Mouse (Mus musculus) heart, embryonic 16.5 days (tissue): ENCODE data around the gene Gfi1. TPM values are rescaled to one million over a fixed set of nuclear protein-coding genes. Genes with fewer than 3 reads are reported as not detected.

Experiments
- ATAC-seq: fragments of 200-750 bp; cut with Nextera tagmentation; replicated peaks from 2 replicates; pipeline ENCODE4 v1.8.0; 2017; ENCODE audit warnings: moderate number of reproducible peaks; ENCODE audit not compliant: insufficient read depth, low FRiP score; ENCODE audit errors: extremely low read depth
- H3K27ac ChIP-seq: fragments of 300-500 bp; sonication (generic); 2 replicates; pipeline ENCODE4 v1.5.1; 2014; ENCODE audit warnings: mild to moderate bottlenecking, low read length, control low read depth, moderate library complexity
- H3K27me3 ChIP-seq: fragments of 300-500 bp; sonication (generic); 2 replicates; pipeline ENCODE4 v1.6.1; 2014; ENCODE audit warnings: low read length, mixed read lengths; ENCODE audit not compliant: control insufficient read depth, insufficient read depth
- H3K36me3 ChIP-seq: fragments of 300-500 bp; sonication (generic); 2 replicates; pipeline ENCODE4 v1.6.1; 2014; ENCODE audit not compliant: control insufficient read depth, insufficient read depth
- H3K4me1 ChIP-seq: fragments of 300-500 bp; sonication (generic); 2 replicates; pipeline ENCODE4 v1.6.1; 2014; ENCODE audit warnings: low read length, mixed read lengths; ENCODE audit not compliant: control insufficient read depth, insufficient read depth
- H3K4me2 ChIP-seq: fragments of 300-500 bp; sonication (generic); 2 replicates; pipeline ENCODE4 v1.6.1; 2014; ENCODE audit warnings: low read depth, mild to moderate bottlenecking, control low read depth, low read length
- H3K4me3 ChIP-seq: fragments of 300-500 bp; sonication (generic); 2 replicates; pipeline ENCODE4 v1.5.1; 2014; ENCODE audit warnings: mild to moderate bottlenecking, control low read depth, low read length
- H3K9ac ChIP-seq: fragments of 300-500 bp; sonication (generic); 2 replicates; pipeline ENCODE4 v1.6.1; 2014; ENCODE audit warnings: low read length, control low read depth
- H3K9me3 ChIP-seq: fragments of 300-500 bp; sonication (generic); replicated peaks from 2 replicates; pipeline ENCODE4 v1.6.1; 2016; ENCODE audit warnings: low read length; ENCODE audit not compliant: control insufficient read depth
- WGBS: fragments of 180-500 bp; shearing (Covaris S2); extraction: QIAGEN DNeasy Blood & Tissue Kit; methylation state at CpG from one replicate; pipeline ENCODE4 v1.1.7; 2014; 5-methylcytosine and 5-hydroxymethylcytosine counted together
- polyA plus RNA-seq: library from polyadenylated mRNA; unstranded; fragments of >200 nt; fragmentation: Nextera tagmentation; extraction: Ambion mirVana; gene quantifications from 2 replicates; pipeline ENCODE4 v1.2.1, GENCODE M21; 2015

Gfi1 gene
- polyA plus RNA-seq, 1 experiment from 2014 or later, result 3.0 TPM

DNA sequence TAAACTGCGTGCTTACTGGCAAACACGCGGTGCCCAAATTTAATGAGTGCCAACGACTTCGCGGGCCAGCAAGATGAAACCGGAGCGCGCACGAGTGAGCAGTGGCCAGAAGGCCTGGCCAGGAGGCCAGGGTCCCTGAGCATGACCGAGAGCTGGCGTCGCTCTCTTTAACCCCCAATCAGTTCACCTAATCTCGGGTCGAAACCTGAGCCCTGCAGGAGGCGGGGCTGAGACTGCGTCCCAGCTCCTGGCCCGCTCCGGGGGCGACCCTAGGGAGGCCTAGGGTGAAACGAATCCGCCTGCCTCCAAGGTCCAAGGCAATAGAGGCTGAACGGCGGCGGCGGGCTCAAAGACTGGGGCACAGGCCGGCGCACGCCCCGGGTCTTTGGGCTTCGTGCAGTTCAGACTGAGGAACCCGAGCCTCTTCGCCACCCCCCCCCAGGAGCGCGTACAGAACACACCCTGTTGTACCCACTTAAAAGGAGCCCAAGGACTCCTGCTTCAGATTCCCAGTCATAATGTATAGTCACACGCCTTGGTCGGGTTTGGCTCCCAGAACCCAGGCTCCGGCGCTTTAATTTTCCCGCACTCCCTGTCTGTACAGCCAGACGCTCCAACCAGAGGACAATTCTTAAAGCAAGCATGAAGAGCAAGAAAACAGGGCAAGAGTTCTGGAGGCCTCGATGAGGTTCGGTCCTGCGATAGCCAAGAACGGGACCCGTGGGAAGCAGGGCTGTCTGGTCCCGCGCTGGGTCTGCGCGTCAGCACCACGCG, 988 bp downstream of the Gfi1 start:
- Histone ChIP-seq H3K27me3 (peaks cover 84% of the 10 kb centered on the region), H3K27ac (peak overlapping the region; percentile 14; the same call in 1 of the 2 replicates), H3K36me3 (no peaks in the 10 kb centered on the region), H3K9me3 (no peaks in the 10 kb centered on the region), H3K9ac (peak overlapping the region; percentile 59), H3K4me3 (peak overlapping the region; percentile 54), H3K4me2 (peak overlapping the region; percentile 77), H3K4me1 (peaks cover 53% of the 10 kb centered on the region)
- 1% methylated on average over 52 of the region's 52 CpGs for WGBS
- no peak; the same call in 1 of the 2 replicates for ATAC-seq

GRCm38 (mm10) chr5:107723541-107724511, 2.0 kb downstream of the Gfi1 start:
- Histone ChIP-seq H3K27me3 (peaks cover 88% of the 10 kb centered on the region), H3K4me1 (peaks cover 53% of the 10 kb centered on the region), H3K9ac (peak overlapping the region; percentile 62), H3K4me2 (peak overlapping the region; percentile 77), H3K4me3 (peak overlapping the region; percentile 54), H3K27ac (no peak overlapping the region; the same call in 1 of the 2 replicates), H3K36me3 (no peaks in the 10 kb centered on the region), H3K9me3 (no peaks in the 10 kb centered on the region)
- under 1% methylated on average over 49 of the region's 49 CpGs for WGBS
- ATAC-seq, result 0 out of 2 replicates have a peak, but pooled peaks have one; percentile 30

DNA sequence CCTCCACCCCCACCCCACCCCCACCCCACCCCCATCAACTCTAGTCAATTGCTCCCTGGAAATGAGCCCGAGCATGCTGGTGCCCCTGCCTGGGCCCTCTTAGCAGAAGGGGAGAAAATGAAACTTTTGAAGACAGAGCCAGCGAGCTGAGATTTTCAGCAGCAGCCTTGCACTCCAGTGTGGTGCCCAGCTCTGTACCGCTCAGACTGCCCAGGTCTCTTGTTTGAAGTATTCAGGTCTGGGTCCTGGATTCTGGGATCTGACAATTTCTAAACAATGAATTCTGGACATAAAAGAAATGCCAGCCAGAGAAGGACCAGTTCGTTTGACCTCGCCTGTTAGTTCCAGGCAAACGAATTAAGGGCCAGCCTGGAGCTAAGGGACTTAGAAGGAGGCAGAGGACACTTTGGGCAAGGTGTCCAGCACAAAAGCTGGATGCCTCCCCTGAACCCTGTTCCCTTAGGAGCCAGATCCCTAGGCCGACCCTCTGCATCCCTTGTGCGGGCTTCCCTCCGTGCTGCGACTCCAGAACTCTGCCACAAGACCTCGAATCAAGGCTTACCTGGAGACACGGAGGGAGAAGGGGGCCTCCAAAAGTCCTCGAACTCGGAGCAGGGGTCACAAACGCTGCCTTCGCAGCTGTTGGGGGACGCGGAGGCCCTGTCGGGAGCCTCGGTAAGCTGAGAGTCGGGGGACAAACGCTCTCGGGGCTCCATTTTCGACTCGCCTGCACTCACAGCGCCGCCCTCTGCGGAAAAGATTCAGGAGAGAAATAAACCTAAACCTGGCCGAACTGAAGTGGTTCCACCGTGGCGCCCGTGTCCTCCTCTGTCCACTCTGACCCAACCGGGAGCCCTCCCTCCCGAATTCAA, 2.9 kb downstream of the Gfi1 start:
- peaks cover 53% of the 10 kb centered on the region for H3K4me1 ChIP-seq
- no peaks in the 10 kb centered on the region for H3K36me3 ChIP-seq
- no peak overlapping the region for H3K27ac ChIP-seq
- no peak for ATAC-seq
- H3K9me3 ChIP-seq, result no peaks in the 10 kb centered on the region
- WGBS, result 3% methylated on average over 34 of the region's 34 CpGs
- H3K4me2 ChIP-seq, result peak overlapping the region; percentile 77
- peak overlapping the region; percentile 62 for H3K9ac ChIP-seq
- peaks cover 83% of the 10 kb centered on the region for H3K27me3 ChIP-seq
- peak overlapping the region; percentile 54 for H3K4me3 ChIP-seq

DNA sequence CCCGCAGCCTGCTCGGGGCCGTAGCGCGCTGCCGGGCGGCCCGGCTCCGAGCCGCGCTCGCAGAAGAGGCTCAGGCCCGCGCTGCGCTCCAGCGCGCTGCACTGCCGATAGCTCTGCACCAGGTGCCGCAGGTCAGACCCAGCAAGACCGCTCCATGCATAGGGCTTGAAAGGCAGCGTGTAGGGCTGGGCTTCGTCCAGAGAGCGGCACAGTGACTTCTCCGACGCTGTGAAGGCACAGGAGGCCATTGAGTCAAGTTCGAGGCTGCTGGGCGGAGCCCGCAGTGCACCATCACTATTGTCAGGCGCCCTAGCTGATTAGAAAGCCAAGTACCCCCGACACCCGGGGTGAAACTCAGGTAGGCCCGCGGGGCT, 4.2 kb downstream of the Gfi1 start:
- Histone ChIP-seq H3K4me1 (peaks cover 50% of the 10 kb centered on the region), H3K27ac (no peak overlapping the region), H3K9ac (peak overlapping the region; percentile 38; the same call in 1 of the 2 replicates), H3K9me3 (no peaks in the 10 kb centered on the region), H3K27me3 (peaks cover 84% of the 10 kb centered on the region), H3K4me2 (peak overlapping the region; percentile 77), H3K4me3 (peak overlapping the region; percentile 54), H3K36me3 (no peaks in the 10 kb centered on the region)
- no peak for ATAC-seq
- whole genome bisulfite sequencing, result 11% methylated on average over 33 of the region's 33 CpGs

- peaks cover 81% of the 10 kb centered on the region for H3K27me3 ChIP-seq
- H3K4me3 ChIP-seq, result peak overlapping the region; percentile 54
- WGBS, result 9% methylated on average over 58 of the region's 58 CpGs
- no peaks in the 10 kb centered on the region for H3K36me3 ChIP-seq
- no peak overlapping the region for H3K27ac ChIP-seq
- H3K4me1 ChIP-seq, result peaks cover 46% of the 10 kb centered on the region
- H3K4me2 ChIP-seq, result peak overlapping the region; percentile 77
- ATAC-seq, result no peak
- peak overlapping the region; percentile 38; the same call in 1 of the 2 replicates for H3K9ac ChIP-seq
- no peaks in the 10 kb centered on the region for H3K9me3 ChIP-seq
Measured at GRCm38 (mm10) chr5:107720991-107721637, 4.7 kb downstream of the Gfi1 start.

DNA sequence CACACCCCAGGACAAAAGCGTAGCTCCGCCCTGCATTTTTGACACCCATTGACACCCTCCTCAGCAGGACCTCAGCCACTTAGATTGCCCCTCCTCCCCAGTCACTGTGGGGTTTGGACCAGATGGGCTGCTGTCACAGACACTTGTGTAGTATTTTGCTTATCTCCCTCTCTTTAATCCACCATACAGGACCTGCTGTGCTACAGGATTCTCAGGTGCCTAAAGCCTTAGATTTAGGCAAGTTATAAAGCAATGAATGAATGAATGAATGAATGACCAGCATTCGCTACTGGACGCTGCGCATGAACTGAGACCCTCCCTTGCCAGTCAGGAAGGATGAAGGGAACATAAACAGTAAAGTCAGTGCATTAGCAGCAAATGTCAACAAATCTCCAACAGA, 5.3 kb downstream of the Gfi1 start:
- 6% methylated on average over 5 of the region's 5 CpGs for WGBS

DNA sequence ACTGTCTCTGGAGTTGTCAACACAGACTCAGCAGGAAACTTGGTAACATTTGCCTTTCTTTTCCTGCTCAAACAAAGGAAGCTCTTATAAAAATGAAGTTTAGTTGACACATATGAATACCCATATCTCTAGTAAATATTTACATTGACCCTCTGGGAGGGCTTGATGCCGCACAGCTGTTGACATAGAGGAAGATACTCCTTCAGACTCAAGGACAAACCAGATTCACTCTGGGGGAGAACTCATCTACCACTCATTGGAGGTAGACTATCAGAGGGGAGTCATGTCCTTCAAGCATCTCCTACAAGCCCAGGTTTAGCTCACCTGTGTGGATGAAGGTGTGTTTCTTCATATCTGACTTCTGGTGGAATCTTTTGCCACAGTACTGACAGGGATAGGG, 6.0 kb downstream of the Gfi1 start:
- H3K27ac ChIP-seq, result no peak overlapping the region
- peaks cover 72% of the 10 kb centered on the region for H3K27me3 ChIP-seq
- H3K4me2 ChIP-seq, result no peak overlapping the region
- H3K9ac ChIP-seq, result no peak overlapping the region
- WGBS, result 27% methylated on average over 1 of the region's 1 CpGs
- no peak overlapping the region for H3K4me3 ChIP-seq
- H3K4me1 ChIP-seq, result peaks cover 32% of the 10 kb centered on the region
- no peak for ATAC-seq
- H3K36me3 ChIP-seq, result no peaks in the 10 kb centered on the region
- no peaks in the 10 kb centered on the region for H3K9me3 ChIP-seq

More for the DNA sequence above, 5.3 kb downstream of the Gfi1 start:
- Histone ChIP-seq H3K9ac (no peak overlapping the region), H3K9me3 (no peaks in the 10 kb centered on the region), H3K4me1 (peaks cover 39% of the 10 kb centered on the region), H3K27me3 (peaks cover 75% of the 10 kb centered on the region), H3K4me2 (peak overlapping the region; percentile 77; the same call in 1 of the 2 replicates), H3K4me3 (peak overlapping the region; percentile 54; the same call in 1 of the 2 replicates), H3K36me3 (no peaks in the 10 kb centered on the region), H3K27ac (no peak overlapping the region)
- no peak for ATAC-seq

DNA sequence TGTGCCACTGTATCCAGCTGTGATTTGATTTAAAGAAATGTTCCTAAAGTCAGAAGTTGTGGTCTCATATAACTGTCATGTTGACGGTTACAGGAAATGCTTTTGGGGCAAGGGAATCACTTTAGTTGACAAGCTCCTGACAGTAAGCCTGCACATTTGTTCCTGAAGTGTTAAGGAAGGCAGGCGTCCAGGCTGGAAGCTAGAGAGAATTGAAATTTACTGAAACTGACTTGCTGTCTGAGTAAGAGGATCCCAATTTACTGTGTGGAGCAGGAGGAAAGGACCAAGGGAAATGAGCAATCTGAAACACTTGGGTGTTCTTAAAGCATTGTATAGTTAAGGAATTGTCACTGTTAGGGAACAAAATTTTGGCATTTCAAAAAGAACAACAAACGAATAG, 6.6 kb downstream of the Gfi1 start:
- ATAC-seq, result no peak
- no peak overlapping the region for H3K27ac ChIP-seq
- no peak overlapping the region for H3K4me3 ChIP-seq
- H3K9me3 ChIP-seq, result no peaks in the 10 kb centered on the region
- H3K36me3 ChIP-seq, result no peaks in the 10 kb centered on the region
- H3K27me3 ChIP-seq, result peaks cover 68% of the 10 kb centered on the region
- no peak overlapping the region for H3K9ac ChIP-seq
- H3K4me1 ChIP-seq, result peaks cover 26% of the 10 kb centered on the region
- 17% methylated on average over 3 of the region's 3 CpGs for WGBS
- no peak overlapping the region for H3K4me2 ChIP-seq
